Mouse (Mus musculus) cerebellum, adult 11-12 months (tissue): ENCODE measurements around the gene Gm20388.

Source experiments
- DNase-seq: peaks from one replicate; pipeline ENCODE4 v3.0.0; 2022

Gene Gm20388

GRCm38 (mm10) chr8:122676621-122677480, 2766.2 kb downstream of the Gm20388 start:
- peak; percentile 98 for DNase-seq

- DNase-seq: no peak
Observed at GRCm38 (mm10) chr8:122677481-122678021, 2766.9 kb downstream of the Gm20388 start.

- peak; percentile 84 for DNase-seq
Observed at GRCm38 (mm10) chr8:122678061-122678895, 2767.6 kb downstream of the Gm20388 start.

GRCm38 (mm10) chr8:122678896-122679210, 2768.2 kb downstream of the Gm20388 start:
- no peak for DNase-seq

GRCm38 (mm10) chr8:122679325-122679920, 2768.8 kb downstream of the Gm20388 start:
- no peak for DNase-seq

GRCm38 (mm10) chr8:122680171-122680570, 2769.5 kb downstream of the Gm20388 start:
- DNase-seq: no peak

- no peak for DNase-seq
Observed at GRCm38 (mm10) chr8:122682820-122683219, 2772.2 kb downstream of the Gm20388 start.

- DNase-seq: peak; percentile 78
Observed at GRCm38 (mm10) chr8:122685097-122685861, 2774.6 kb downstream of the Gm20388 start.

- no peak for DNase-seq
Observed at GRCm38 (mm10) chr8:122686879-122687278, 2776.2 kb downstream of the Gm20388 start.

GRCm38 (mm10) chr8:122689315-122689714, 2778.7 kb downstream of the Gm20388 start:
- DNase-seq: no peak

- DNase-seq: no peak
Observed at GRCm38 (mm10) chr8:122691018-122691417, 2780.4 kb downstream of the Gm20388 start.

- no peak for DNase-seq
Observed at GRCm38 (mm10) chr8:122692152-122692551, 2781.5 kb downstream of the Gm20388 start.

GRCm38 (mm10) chr8:122695438-122696042, 2784.9 kb downstream of the Gm20388 start:
- no peak for DNase-seq

GRCm38 (mm10) chr8:122697181-122697581, 2786.5 kb downstream of the Gm20388 start:
- peak; percentile 48 for DNase-seq

- no peak for DNase-seq
Observed at GRCm38 (mm10) chr8:122697586-122697985, 2786.9 kb downstream of the Gm20388 start.

- no peak for DNase-seq
Observed at GRCm38 (mm10) chr8:122698254-122698768, 2787.7 kb downstream of the Gm20388 start.

- peak; percentile 53 for DNase-seq
Observed at GRCm38 (mm10) chr8:122699005-122699492, 2788.4 kb downstream of the Gm20388 start, which contains the start of gene Cbfa2t3. Cbfa2t3 (minus strand) TSS chr8:122699109.

- DNase-seq: no peak
Observed at GRCm38 (mm10) chr8:122700628-122701027, 2790.0 kb downstream of the Gm20388 start.

GRCm38 (mm10) chr8:122701441-122702185, 2791.0 kb downstream of the Gm20388 start:
- DNase-seq: no peak

GRCm38 (mm10) chr8:122702301-122702941, 2791.8 kb downstream of the Gm20388 start:
- DNase-seq: no peak
